Mouse (Mus musculus): ENCODE results near the gene Atxn7l3. TPM values are rescaled to one million over a fixed set of nuclear protein-coding genes. Genes with fewer than 3 reads are reported as not detected.
A peak's percentile ranks its signal among the peaks of the same experiment; 100 is the strongest.

Gene Atxn7l3
- polyA plus RNA-seq, 1 experiment, result 38.8 TPM

DNA sequence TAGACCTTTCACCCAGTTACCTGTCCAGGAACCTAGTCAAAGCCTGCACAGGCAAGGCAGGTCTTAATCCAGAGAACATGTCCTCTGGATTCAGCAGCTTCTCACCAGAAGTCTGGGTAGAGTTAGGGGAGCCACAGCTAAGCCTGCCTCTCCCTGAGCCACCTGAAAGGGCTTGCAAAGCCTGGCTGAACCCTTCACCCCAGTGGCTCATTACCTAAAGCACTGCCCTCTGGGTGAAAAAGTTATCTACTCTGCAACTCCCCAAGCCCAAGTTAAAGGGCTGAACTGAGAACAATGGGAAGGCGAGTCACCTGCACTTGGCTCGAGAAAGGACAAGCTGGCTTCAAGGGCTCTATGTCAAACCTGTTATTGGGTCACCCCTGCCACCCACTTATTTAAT, 7.7 kb upstream of the Atxn7l3 start:
- H3K4me1 ChIP-seq (ENCODE audit: control insufficient read depth, insufficient read depth, low read length), result 0 out of 2 replicates have a peak, but pooled peaks cover 2% of the 10 kb centered on the region
- TF ChIP-seq CTCF (IDR thresholded peaks at IDR 0.05; ENCODE audit: insufficient read depth, low read length), result no peak
- TF ChIP-seq POLR2A (IDR thresholded peaks at IDR 0.05; ENCODE audit: borderline replicate concordance, extremely low read depth, low read depth, low read length), result no peak
- H3K4me3 ChIP-seq (replicated peaks; ENCODE audit: extremely low read depth, low read depth, low read length), result no peak overlapping the region
- WGBS, result 39% methylated on average over 2 of the region's 2 CpGs
- DNase-seq, result no peak

GRCm38 (mm10) chr11:102299839-102300238, 3.4 kb upstream of the Atxn7l3 start:
- TF ChIP-seq CTCF (IDR thresholded peaks at IDR 0.05; ENCODE audit: insufficient read depth, low read length) (0 out of 2 replicates have a peak, but pooled peaks have one; percentile 32), POLR2A (IDR thresholded peaks at IDR 0.05; ENCODE audit: borderline replicate concordance, extremely low read depth, low read depth, low read length) (no peak)
- H3K4me1 ChIP-seq (ENCODE audit: control insufficient read depth, insufficient read depth, low read length), result peaks cover 7% of the 10 kb centered on the region
- H3K4me3 ChIP-seq (replicated peaks; ENCODE audit: extremely low read depth, low read depth, low read length), result no peak overlapping the region
- 4% methylated on average over 1 of the region's 1 CpGs for WGBS
- DNase-seq, result no peak

- DNase-seq, result no peak
- TF ChIP-seq CTCF (IDR thresholded peaks at IDR 0.05; ENCODE audit: insufficient read depth, low read length), result no peak
- TF ChIP-seq POLR2A (IDR thresholded peaks at IDR 0.05; ENCODE audit: borderline replicate concordance, extremely low read depth, low read depth, low read length), result no peak
- WGBS, result 19% methylated on average over 27 of the region's 27 CpGs
- peak overlapping the region; percentile 71 for H3K4me3 ChIP-seq (replicated peaks; ENCODE audit: extremely low read depth, low read depth, low read length)
- H3K4me1 ChIP-seq (ENCODE audit: control insufficient read depth, insufficient read depth, low read length), result peaks cover 7% of the 10 kb centered on the region
Observed at GRCm38 (mm10) chr11:102297577-102298556, 1.4 kb upstream of the Atxn7l3 start.

GRCm38 (mm10) chr11:102295598-102296471, 596 bp downstream of the Atxn7l3 start:
- Histone ChIP-seq H3K4me1 (ENCODE audit: control insufficient read depth, insufficient read depth, low read length) (peaks cover 7% of the 10 kb centered on the region), H3K4me3 (replicated peaks; ENCODE audit: extremely low read depth, low read depth, low read length) (peak overlapping the region; percentile 65)
- peak; percentile 57 for DNase-seq
- no peak for TF ChIP-seq CTCF (IDR thresholded peaks at IDR 0.05; ENCODE audit: insufficient read depth, low read length)
- no peak for TF ChIP-seq POLR2A (IDR thresholded peaks at IDR 0.05; ENCODE audit: borderline replicate concordance, extremely low read depth, low read depth, low read length)
- under 1% methylated on average over 56 of the region's 73 CpGs for WGBS

GRCm38 (mm10) chr11:102294887-102295597, 1.4 kb downstream of the Atxn7l3 start:
- peak overlapping the region; percentile 49 for H3K4me3 ChIP-seq (replicated peaks; ENCODE audit: extremely low read depth, low read depth, low read length)
- TF ChIP-seq POLR2A (IDR thresholded peaks at IDR 0.05; ENCODE audit: borderline replicate concordance, extremely low read depth, low read depth, low read length) (no peak), CTCF (IDR thresholded peaks at IDR 0.05; ENCODE audit: insufficient read depth, low read length) (no peak)
- peaks cover 7% of the 10 kb centered on the region for H3K4me1 ChIP-seq (ENCODE audit: control insufficient read depth, insufficient read depth, low read length)
- no peak for DNase-seq
- 46% methylated on average over 12 of the region's 12 CpGs for WGBS

DNA sequence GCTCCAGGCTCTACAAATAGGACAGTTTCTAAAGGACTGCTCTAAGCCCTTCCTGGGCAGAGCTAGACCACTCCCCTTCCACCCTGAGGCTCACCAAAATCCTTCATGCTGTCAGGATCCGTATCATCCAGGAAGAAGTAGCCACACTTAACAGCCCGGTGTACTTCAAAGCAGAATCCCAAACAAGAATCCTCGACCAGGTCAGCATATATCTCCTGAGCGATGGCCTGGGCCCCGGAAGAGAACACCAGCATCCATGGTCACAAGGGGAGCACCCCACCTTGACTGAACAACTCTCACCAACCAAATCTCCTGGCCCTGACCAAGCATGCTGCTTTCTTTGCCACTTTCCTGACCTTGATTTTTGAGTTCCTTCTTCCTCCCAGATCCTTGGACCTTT, 2.0 kb downstream of the Atxn7l3 start:
- Histone ChIP-seq H3K4me1 (ENCODE audit: control insufficient read depth, insufficient read depth, low read length) (peaks cover 7% of the 10 kb centered on the region), H3K4me3 (replicated peaks; ENCODE audit: extremely low read depth, low read depth, low read length) (no peak overlapping the region)
- WGBS, result 57% methylated on average over 5 of the region's 5 CpGs
- TF ChIP-seq CTCF (IDR thresholded peaks at IDR 0.05; ENCODE audit: insufficient read depth, low read length) (no peak), POLR2A (IDR thresholded peaks at IDR 0.05; ENCODE audit: borderline replicate concordance, extremely low read depth, low read depth, low read length) (no peak)
- no peak for DNase-seq

DNA sequence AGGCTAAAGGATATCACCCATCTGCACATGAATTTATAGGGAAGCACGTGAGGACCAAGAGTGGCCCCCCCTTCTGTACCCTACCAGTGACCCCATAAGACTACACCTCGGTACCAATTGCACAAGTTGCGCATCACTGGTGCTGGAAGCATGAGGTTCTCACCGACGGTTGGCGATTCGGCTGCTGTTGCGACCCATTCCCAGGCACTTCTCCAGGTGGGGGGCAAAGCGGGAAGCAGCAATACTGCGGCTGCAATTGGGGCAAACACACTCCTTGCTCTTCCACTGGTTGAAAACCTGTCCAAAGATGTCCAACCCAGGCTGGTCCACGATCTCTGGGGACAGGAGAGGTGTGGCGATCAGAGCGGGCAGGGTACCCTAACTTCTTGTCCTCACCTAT, 2.5 kb downstream of the Atxn7l3 start:
- WGBS, result 91% methylated on average over 13 of the region's 13 CpGs
- TF ChIP-seq CTCF (IDR thresholded peaks at IDR 0.05; ENCODE audit: insufficient read depth, low read length) (no peak), POLR2A (IDR thresholded peaks at IDR 0.05; ENCODE audit: borderline replicate concordance, extremely low read depth, low read depth, low read length) (no peak)
- DNase-seq, result no peak
- peaks cover 7% of the 10 kb centered on the region for H3K4me1 ChIP-seq (ENCODE audit: control insufficient read depth, insufficient read depth, low read length)
- H3K4me3 ChIP-seq (replicated peaks; ENCODE audit: extremely low read depth, low read depth, low read length), result no peak overlapping the region

- WGBS, result 77% methylated on average over 11 of the region's 11 CpGs
- peaks cover 7% of the 10 kb centered on the region for H3K4me1 ChIP-seq (ENCODE audit: control insufficient read depth, insufficient read depth, low read length)
- no peak overlapping the region for H3K4me3 ChIP-seq (replicated peaks; ENCODE audit: extremely low read depth, low read depth, low read length)
- no peak for DNase-seq
- TF ChIP-seq CTCF (IDR thresholded peaks at IDR 0.05; ENCODE audit: insufficient read depth, low read length), result no peak
Observed at GRCm38 (mm10) chr11:102291051-102291535, 5.3 kb downstream of the Atxn7l3 start.

- WGBS, result 90% methylated on average over 4 of the region's 4 CpGs
- DNase-seq, result no peak
- Histone ChIP-seq H3K4me1 (ENCODE audit: control insufficient read depth, insufficient read depth, low read length) (peaks cover 8% of the 10 kb centered on the region), H3K4me3 (replicated peaks; ENCODE audit: extremely low read depth, low read depth, low read length) (no peak overlapping the region)
- TF ChIP-seq POLR2A (IDR thresholded peaks at IDR 0.05; ENCODE audit: borderline replicate concordance, extremely low read depth, low read depth, low read length), result no peak
- no peak for TF ChIP-seq CTCF (IDR thresholded peaks at IDR 0.05; ENCODE audit: insufficient read depth, low read length)
Observed at GRCm38 (mm10) chr11:102290141-102290540, 6.3 kb downstream of the Atxn7l3 start.

All from lung, adult 2 months (tissue).